Comparison of ENCODE assay signal across 9 mouse cellular contexts in the genomic region with DNA sequence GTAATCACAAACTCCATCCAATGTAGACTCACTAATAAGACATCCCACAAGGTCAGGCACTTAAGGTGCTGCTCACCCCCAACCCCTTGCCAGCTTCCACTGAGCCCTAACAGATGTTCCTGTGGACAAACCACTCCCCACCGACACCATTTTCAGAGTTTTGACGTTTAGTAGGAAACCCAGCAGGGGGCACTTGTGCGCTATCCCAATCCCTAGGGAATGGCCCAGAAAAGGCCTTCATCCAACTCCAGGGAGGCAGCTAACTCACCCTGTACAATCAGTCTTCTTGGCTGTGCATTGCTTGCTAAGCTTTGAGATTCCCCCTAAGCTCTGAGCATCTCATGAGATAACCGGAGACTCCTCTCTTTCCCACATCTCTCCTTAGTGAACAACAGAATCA.
DNase-seq lines count a peak whose midpoint lies in the region; ATAC-seq and TF ChIP-seq lines count a peak whose summit lies in the region.
"Had no signal": no experiment of that assay in that cellular context is flagged by ENCODE, and none has a peak within 500 bp of the region (broad histone marks: within the 10 kb centered on the region; RNA-seq: fewer than 3 reads in every experiment).

No protein-coding gene starts in this region.

- no peak for DNase-seq in heart, adult 2 months
- peak; percentile 25 for DNase-seq in 416B (ENCODE audit: low read depth)
- DNase-seq in embryo, embryonic 10.5 days (ENCODE audit: low spot score): peak; percentile 58
- DNase-seq in left cerebral cortex, postnatal 10 days (ENCODE audit: extremely low spot score in 1 of 2, low spot score in 2 of 2): peak; percentile 25 to 44
- no peak for DNase-seq in cerebellum, postnatal 36 days
- no peak for DNase-seq in cerebellum, adult 11 months
- no peak for DNase-seq in thymus, postnatal 36 days

- TF ChIP-seq EP300 in heart, adult 2 months (IDR thresholded peaks at IDR 0.05; ENCODE audit: insufficient read depth, low read depth, low read length): no peak

- H3K4me2 ChIP-seq in heart, embryonic 11.5 days: no peak overlapping the region
- H3K4me2 ChIP-seq: embryonic facial prominence, embryonic 13.5 days had no signal

- H3K4me3 ChIP-seq in heart, adult 2 months: no peak overlapping the region
- H3K4me3 ChIP-seq in heart, embryonic 11.5 days (ENCODE audit: low read depth, low read length): no peak overlapping the region
- H3K4me3 ChIP-seq: embryonic facial prominence, embryonic 13.5 days had no signal

- H3K9me3 ChIP-seq in heart, embryonic 11.5 days (replicated peaks; ENCODE audit: control insufficient read depth, low read length): no peaks in the 10 kb centered on the region
- H3K9me3 ChIP-seq: embryonic facial prominence, embryonic 13.5 days had no signal

- no peaks in the 10 kb centered on the region; the same call in 1 of the 2 replicates for H3K4me1 ChIP-seq in heart, adult 2 months (ENCODE audit: control insufficient read depth, insufficient read depth, low read length)
- no peaks in the 10 kb centered on the region for H3K4me1 ChIP-seq in heart, embryonic 11.5 days (ENCODE audit: control insufficient read depth, insufficient read depth, low read length)

- TF ChIP-seq POLR2A in heart, adult 2 months (IDR thresholded peaks at IDR 0.05; ENCODE audit: insufficient read depth, low read depth, low read length): no peak

- ATAC-seq in heart, embryonic 11.5 days (replicated peaks; ENCODE audit: insufficient number of reproducible peaks, low FRiP score, low TSS enrichment): no peak

- H3K27me3 ChIP-seq in heart, adult 2 months (ENCODE audit: control insufficient read depth, insufficient read depth, low read length): no peaks in the 10 kb centered on the region
- no peaks in the 10 kb centered on the region for H3K27me3 ChIP-seq in heart, embryonic 11.5 days (ENCODE audit: control insufficient read depth, insufficient read depth, low read length)
- H3K27me3 ChIP-seq: embryonic facial prominence, embryonic 13.5 days had no signal

- no peaks in the 10 kb centered on the region for H3K79me2 ChIP-seq in heart, adult 2 months (replicated peaks; ENCODE audit: control insufficient read depth, insufficient read depth, low read length)

- 45% methylated on average over 4 of the region's 4 CpGs for WGBS in heart, adult 2 months
- 39% methylated on average over 4 of the region's 4 CpGs for WGBS in heart, embryonic 11.5 days (ENCODE audit: insufficient replicate concordance)

- no peak overlapping the region for H3K9ac ChIP-seq in heart, adult 2 months (ENCODE audit: low read depth, low read length)
- H3K9ac ChIP-seq in heart, embryonic 11.5 days (ENCODE audit: low read depth, low read length): no peak overlapping the region
- H3K9ac ChIP-seq: embryonic facial prominence, embryonic 13.5 days had no signal

- H3K27ac ChIP-seq in heart, adult 2 months: no peak overlapping the region
- H3K27ac ChIP-seq in heart, embryonic 11.5 days (ENCODE audit: low read depth, low read length): no peak overlapping the region
- H3K27ac ChIP-seq: embryonic facial prominence, embryonic 13.5 days had no signal

- TF ChIP-seq CTCF in heart, adult 2 months (IDR thresholded peaks at IDR 0.05): peak; percentile 35

- H3K36me3 ChIP-seq in heart, adult 2 months (ENCODE audit: control insufficient read depth, insufficient read depth, low read length): no peaks in the 10 kb centered on the region
- no peaks in the 10 kb centered on the region for H3K36me3 ChIP-seq in heart, embryonic 11.5 days (ENCODE audit: control insufficient read depth, insufficient read depth, low read length)
- H3K36me3 ChIP-seq: embryonic facial prominence, embryonic 13.5 days had no signal

- intact Hi-C loops in heart, adult 2 months (cut with DNase I): no loop called here
- intact Hi-C loops in left cerebral cortex, postnatal 10 days (cut with DNase I): no loop called here

Comparison
In these comparisons a context has a peak if more than half of its experiments do, and no peak if none do; other contexts are left out.
1. DNase-seq: peak in 416B (single experiment), embryo, embryonic 10.5 days (single experiment) and left cerebral cortex, postnatal 10 days (2 of 2); none in heart, adult 2 months (0 of 2), cerebellum, postnatal 36 days (0 of 2), cerebellum, adult 11 months (single experiment) and thymus, postnatal 36 days (0 of 2).